Mouse (Mus musculus): ENCODE results near the gene Rhox1. TPM values are rescaled to one million over a fixed set of nuclear protein-coding genes. Genes with fewer than 3 reads are reported as not detected.

The Rhox1 gene
- not detected in 2 replicates for polyA plus RNA-seq (2012; rRNA removed; ENCODE audit: low replicate concordance)

DNA sequence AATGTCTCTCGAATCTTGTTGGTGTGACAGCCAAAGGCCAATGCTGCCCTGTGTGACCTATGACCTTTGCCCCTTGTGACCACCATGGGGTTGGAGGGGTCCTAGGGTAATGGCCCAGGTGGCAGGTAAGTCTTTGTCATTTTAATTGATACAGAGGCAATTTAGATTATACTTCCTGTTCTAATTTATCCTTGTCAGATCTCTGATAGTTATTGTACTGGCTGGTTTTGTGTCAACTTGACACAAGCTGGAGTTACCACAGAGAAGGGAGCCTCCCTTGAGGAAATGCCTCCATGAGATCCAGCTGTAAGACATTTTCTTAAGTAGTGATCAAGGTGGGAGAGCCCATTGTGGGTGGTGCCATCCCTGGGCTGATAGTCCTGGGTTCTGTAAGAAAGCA is at the start of gene Rhox1:
Rhox1 (minus strand) TSS at position 101 of the 400 bp plus-strand sequence.

DNA sequence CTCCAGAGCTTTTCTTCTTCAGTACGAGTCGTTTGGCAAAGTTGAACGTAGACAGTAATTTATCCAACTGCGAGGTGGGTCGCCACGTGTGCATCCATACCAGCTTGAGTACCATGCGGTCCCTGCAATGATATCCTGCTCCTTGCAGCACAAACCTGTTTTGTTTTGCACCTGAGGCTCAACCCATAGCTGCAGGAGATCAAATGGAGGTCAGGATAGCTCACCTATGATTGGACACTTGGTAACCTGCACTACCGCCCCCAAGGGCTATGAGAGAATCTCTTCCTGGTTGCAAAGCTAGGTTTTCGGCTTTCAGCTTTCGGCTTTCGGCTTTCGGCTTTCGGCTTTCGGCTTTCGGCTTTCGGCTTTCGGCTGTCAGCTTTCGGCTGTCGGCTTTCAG is 43.0 kb upstream of the Rhox1 start, which contains the start of gene Rhox4a:
Rhox4a (plus strand) TSS at position 301 of the 400 bp plus-strand sequence.

DNA sequence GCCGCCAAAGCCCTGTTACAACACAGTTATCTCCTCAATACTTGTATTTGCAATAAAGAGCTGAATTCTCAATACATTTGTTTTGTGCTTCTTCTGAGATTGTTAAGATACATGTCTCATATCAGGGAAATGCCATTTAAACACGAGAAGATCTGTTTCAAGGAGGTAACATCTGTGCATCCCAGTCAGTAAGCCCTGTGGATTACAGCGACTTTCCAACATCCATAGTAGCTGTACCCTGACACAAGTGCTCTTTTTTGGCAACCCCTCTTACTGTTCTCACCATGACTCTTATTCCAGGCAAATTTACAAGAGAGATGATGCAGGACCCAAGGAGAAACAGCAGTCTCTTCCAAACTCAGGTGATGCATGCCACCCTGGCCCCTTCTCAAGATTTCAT is 27.6 kb upstream of the Rhox1 start, which contains the start of gene Rhox3a:
Rhox3a (plus strand) TSS at position 301 of the 400 bp plus-strand sequence.

DNA sequence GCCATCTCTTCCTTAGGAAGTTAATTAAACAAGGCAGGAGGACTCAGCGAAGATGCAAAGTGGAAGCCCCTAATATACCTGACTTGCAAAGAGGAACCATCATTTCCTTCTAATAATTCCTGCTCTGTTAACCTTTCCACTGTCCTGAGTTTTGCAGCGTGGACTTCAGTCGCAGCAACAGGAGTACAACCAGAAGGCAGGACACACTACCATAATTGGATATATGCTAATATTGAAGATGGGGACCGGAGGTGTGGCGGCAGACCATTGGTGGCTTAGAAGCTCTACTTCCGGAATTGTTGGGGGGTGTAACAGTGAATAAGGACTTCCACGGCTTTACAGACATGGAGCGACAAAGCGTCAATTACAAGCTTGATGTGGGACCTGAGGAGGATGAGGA is 22.6 kb upstream of the Rhox1 start, which contains the start of gene Rhox2a:
Rhox2a (plus strand) TSS at position 301 of the 400 bp plus-strand sequence.

DNA sequence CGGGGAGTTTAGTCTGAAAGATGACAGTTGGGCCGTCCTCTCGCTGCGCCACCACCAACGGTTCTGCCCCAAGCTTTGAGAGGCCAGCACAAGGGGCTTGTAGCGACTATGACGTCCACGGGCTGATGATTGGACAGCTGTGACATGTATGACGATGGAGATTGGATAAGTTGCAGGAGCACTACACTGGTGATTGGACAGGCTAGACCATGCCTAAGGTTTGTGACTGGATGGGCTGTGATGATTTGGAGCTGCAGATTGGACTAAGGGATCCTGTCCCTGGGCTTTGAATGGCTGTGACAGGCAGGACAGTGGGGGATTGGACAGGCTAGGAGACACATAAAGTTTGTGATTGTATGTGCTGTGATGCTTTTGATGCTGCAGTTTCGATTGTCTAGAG is 11.1 kb downstream of the Rhox1 start, which contains the start of gene Gm9:
Gm9 (minus strand) TSS at position 101 of the 400 bp plus-strand sequence.

DNA sequence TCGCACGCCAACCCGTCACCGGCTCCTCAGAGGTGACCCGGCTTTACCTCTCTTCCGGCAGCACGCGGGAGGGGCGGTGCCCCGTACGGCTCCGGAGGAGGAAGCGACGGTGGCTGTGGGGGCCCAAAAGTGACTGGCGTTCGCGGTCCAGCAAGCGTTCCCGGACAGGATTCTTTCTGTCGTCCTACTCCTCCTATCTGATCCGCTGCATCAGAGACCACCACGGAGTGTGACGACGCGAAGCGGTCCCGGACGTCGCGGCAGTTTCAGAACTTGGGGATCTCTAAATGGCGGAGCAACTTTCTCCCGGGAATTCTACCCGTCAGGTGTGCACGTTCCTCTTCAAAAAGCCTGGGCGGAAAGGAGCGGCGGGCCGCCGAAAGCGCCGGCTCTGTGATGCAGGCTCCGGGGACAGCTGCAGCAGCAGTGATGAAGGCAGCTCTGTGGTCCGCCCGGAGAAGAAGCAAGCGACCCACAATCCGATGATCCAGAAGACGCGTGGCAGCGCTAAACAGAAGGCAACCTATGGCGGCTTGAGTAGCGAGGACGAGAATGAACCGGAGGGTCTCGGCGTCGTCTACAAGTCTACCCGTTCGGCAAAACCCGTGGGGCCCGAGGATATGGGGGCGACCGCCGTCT is 30.8 kb downstream of the Rhox1 start, which contains the start of the genes Ndufa1 and Rnf113a1:
Ndufa1 (minus strand) TSS at position 59 of the 639 bp plus-strand sequence.
Rnf113a1 (plus strand) TSS at position 141 of the 639 bp plus-strand sequence.

DNA sequence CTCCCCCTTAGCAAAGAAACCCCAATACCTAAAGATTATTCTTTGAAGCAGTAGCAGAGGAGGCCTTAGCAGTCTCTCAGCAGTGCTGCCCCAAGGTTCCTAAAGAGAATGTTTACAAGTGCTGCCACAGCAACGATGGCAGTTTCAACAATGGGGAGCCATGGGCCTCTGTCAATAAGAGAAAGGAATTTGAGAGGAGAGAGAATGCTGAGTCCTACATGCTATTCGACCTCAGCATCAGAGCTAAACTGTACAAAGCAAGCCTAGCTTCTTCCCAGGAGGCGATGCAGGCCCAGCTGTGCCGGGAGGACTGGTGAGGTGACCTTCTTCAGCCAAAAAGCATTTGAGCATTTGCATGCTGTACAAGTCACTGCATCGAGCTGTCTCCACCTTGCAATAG is 53.3 kb downstream of the Rhox1 start, which contains the start of gene Akap14:
Akap14 (minus strand) TSS at position 101 of the 400 bp plus-strand sequence.

Other genes starting within 250 kb of the Rhox1 start
- gene Sept6, start 230.5 kb downstream of the Rhox1 start, polyA plus RNA-seq (2012; rRNA removed; ENCODE audit: low replicate concordance) = 0.91 and 2.8 TPM in 2 replicates
- 0.36 TPM in 1 of 2 replicates, not detected in the other for gene Sowahd, start 173.4 kb downstream of the Rhox1 start, polyA plus RNA-seq (2012; rRNA removed; ENCODE audit: low replicate concordance)
- gene Rpl39, start 136.9 kb downstream of the Rhox1 start, polyA plus RNA-seq (2012; rRNA removed; ENCODE audit: low replicate concordance) = 4.4 and 5.6 TPM in 2 replicates
- gene Upf3b, start 111.9 kb downstream of the Rhox1 start, polyA plus RNA-seq (2012; rRNA removed; ENCODE audit: low replicate concordance) = 0.21 and 0.32 TPM in 2 replicates
- 0.83 and 1.0 TPM in 2 replicates for gene Nkap, start 95.5 kb downstream of the Rhox1 start, polyA plus RNA-seq (2012; rRNA removed; ENCODE audit: low replicate concordance)
- gene Akap14, start 53.4 kb downstream of the Rhox1 start, polyA plus RNA-seq (2012; rRNA removed; ENCODE audit: low replicate concordance) = 0.06 TPM in 1 of 2 replicates, not detected in the other
- gene Ndufa1, start 31.1 kb downstream of the Rhox1 start, polyA plus RNA-seq (2012; rRNA removed; ENCODE audit: low replicate concordance) = 71.2 and 175 TPM in 2 replicates
- 0.85 and 1.2 TPM in 2 replicates for gene Rnf113a1, start 31.0 kb downstream of the Rhox1 start, polyA plus RNA-seq (2012; rRNA removed; ENCODE audit: low replicate concordance)
- not detected in 2 replicates for gene Gm9, start 11.2 kb downstream of the Rhox1 start, polyA plus RNA-seq (2012; rRNA removed; ENCODE audit: low replicate concordance)
- gene Rhox2a, start 22.7 kb upstream of the Rhox1 start, polyA plus RNA-seq (2012; rRNA removed; ENCODE audit: low replicate concordance) = not detected in 2 replicates
- not detected in 2 replicates for gene Rhox3a, start 27.7 kb upstream of the Rhox1 start, polyA plus RNA-seq (2012; rRNA removed; ENCODE audit: low replicate concordance)
- gene Rhox4a, start 43.1 kb upstream of the Rhox1 start, polyA plus RNA-seq (2012; rRNA removed; ENCODE audit: low replicate concordance) = not detected in 2 replicates
- gene Rhox3a2, start 157.8 kb upstream of the Rhox1 start, polyA plus RNA-seq (2012; rRNA removed; ENCODE audit: low replicate concordance) = not detected in 2 replicates
- gene Rhox4a2, start 168.6 kb upstream of the Rhox1 start, polyA plus RNA-seq (2012; rRNA removed; ENCODE audit: low replicate concordance) = not detected in 2 replicates
- gene Rhox2b, start 189.8 kb upstream of the Rhox1 start, polyA plus RNA-seq (2012; rRNA removed; ENCODE audit: low replicate concordance) = not detected in 2 replicates
- not detected in 2 replicates for gene Rhox4b, start 210.2 kb upstream of the Rhox1 start, polyA plus RNA-seq (2012; rRNA removed; ENCODE audit: low replicate concordance)
- not detected in 2 replicates for gene Rhox2c, start 231.4 kb upstream of the Rhox1 start, polyA plus RNA-seq (2012; rRNA removed; ENCODE audit: low replicate concordance)
- gene Rhox3c, start 236.3 kb upstream of the Rhox1 start, polyA plus RNA-seq (2012; rRNA removed; ENCODE audit: low replicate concordance) = not detected in 2 replicates